Mouse (Mus musculus) urinary bladder, postnatal 36 days (tissue): Measurements from ENCODE around the gene A230050P20Rik.
"Not testable (repeated sequence)": the region's sequence is repeated elsewhere in the genome, so short reads cannot be mapped to it uniquely, and the experiment has no call there.

Source experiments
- DNase-seq, 2 experiments: peaks; one replicate each; pipeline ENCODE4 v3.0.0; 2022; ENCODE audit warnings: low spot score in 2 of 2, mixed read lengths in 1 of 2

The A230050P20Rik gene

GRCm38 (mm10) chr9:20868448-20869001, at the start of gene A230050P20Rik:
A230050P20Rik (plus strand) TSS chr9:20868642.
- DNase-seq, result peak in 1 of 2 experiments; percentile 35

DNA sequence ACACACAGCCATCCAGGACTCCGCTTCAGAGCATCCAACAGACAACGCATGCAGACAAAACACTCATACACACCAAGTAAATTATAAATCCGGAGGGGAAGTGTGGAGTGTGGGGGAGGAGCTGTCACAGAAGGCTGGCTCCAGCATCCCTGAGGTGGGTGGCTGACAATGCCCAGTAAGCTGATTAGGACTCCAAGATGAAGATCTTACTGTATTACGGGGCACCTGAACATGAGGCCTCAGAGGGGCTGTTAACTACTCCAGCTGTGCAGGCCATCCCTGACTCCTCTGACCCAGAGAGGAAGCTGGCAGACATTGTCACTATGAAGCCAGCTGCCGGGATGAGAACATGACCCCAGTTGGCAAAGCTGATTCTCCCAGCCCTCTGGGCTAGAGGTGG, 48.4 kb upstream of the A230050P20Rik start:
- DNase-seq, result no peak

GRCm38 (mm10) chr9:20822821-20823220, 45.6 kb upstream of the A230050P20Rik start:
- DNase-seq, result no peak

GRCm38 (mm10) chr9:20825781-20826180, 42.7 kb upstream of the A230050P20Rik start:
- DNase-seq, result peak in 1 of 2 experiments; percentile 36

- DNase-seq, result no peak
Measured at GRCm38 (mm10) chr9:20828127-20828526, 40.3 kb upstream of the A230050P20Rik start.

DNA sequence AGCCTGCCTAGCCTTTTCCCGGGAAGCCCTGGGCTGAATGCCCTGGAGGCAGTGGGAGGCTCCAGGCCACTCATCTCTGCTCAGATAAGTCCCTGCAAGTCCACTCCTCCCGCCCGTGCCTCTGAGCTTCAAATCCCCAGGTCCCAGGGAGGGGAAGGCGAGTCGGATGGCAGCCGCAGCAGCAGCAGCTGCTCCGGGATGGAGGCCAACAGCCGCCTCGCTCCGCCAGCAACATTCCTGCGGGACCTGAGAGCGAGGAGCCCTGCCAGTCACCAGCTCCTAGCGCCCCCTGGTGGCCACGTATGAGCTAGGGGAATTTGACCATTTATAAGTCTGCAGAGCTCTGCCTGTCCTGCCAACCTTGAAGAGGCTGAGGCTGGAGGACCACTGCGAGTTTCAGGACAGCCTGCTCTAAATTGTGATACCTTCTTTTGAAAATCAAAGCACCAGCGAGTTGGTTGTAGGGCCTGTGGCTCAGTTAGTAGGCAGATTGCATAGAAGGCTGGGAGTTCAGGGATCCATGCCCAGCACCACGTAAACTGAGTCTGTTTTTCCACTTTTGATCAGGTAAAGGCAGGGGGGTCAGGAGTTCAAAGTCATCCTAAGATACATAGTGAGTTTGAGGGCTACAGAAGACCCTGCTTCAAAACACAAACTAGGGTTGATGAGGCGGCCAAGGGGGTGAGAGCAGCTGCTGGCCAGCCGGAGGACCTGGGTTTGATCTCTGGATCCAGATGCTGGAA, 37.4 kb upstream of the A230050P20Rik start:
- DNase-seq, result peak; percentile 90 to 95

GRCm38 (mm10) chr9:20834881-20835280, 33.6 kb upstream of the A230050P20Rik start:
- no peak for DNase-seq

GRCm38 (mm10) chr9:20835431-20835954, 32.9 kb upstream of the A230050P20Rik start:
- DNase-seq, result not testable (repeated sequence)

DNA sequence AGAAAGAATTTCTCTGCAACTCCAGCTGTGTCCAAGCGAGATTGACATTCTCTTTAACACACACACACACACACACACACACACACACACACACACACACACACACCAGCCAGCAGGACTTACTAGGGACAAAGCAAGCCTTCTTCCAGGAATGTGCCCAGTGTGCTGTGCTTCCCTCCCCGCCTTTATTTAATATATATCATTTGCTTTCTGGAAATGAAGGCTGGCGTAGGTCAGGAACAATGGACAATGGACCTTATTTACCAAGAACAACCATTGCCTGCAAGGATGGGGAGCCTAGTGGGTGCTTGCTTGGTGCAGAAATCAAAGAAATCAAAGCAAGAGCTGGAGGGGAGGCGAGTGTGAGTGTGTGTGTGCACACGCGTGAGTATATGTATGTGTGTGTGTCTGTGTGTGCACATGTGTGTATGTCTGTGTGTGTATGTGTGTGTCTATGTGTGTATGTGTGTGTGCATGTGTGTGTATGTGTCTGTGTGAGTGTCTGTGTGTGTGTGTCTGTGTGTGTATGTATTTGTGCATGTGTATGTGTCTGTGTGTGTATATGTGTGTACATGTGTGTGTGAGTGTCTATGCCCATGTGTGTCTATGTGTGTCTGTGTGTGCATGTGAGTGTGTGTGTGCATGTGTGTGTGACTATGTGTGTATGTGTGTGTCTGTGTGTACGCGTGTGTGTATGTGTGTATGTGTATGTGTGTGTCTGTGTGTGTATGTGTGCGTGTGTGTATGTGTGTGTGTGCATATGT, 31.1 kb upstream of the A230050P20Rik start:
- no peak for DNase-seq

DNA sequence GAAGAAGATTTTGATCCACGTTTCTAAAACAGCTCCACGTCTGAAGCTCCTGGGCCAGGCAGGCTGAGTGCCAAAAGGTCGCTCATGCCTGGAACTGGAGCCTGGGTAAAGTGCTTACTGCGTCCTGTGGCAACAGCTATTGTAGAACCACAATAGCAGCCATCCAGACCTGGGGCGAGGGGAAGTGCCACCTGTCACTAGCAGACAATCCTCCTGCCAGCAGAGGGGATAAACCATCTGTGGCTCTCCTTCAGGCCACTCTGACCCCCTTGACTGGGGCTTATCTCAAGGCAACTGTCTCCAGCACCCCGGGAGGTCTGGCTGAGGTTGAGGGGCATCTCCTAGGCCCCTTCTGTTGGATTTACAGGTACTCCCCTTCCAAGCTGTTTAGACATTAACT, 29.5 kb upstream of the A230050P20Rik start:
- no peak for DNase-seq

DNA sequence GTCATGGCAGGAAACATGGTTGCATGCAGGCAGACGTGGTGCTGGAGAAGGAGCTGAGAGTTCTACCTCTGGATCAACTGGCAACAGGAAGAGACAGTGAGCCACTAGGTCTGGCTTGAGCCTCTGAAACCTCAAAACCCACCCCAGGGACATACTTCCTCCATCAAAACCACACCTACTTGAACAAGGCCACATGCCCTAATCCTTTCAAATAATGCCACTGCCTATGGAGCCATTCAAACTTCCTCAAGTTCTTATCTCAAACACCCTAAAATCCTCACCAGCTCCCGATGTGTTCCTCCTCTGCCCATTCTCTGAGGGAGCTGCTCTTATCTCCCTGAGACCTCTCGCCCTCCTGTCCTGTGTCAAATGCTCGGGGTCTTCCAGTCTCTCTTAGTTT, 26.2 kb upstream of the A230050P20Rik start:
- DNase-seq, result no peak

- DNase-seq, result no peak
Measured at GRCm38 (mm10) chr9:20842670-20843069, 25.8 kb upstream of the A230050P20Rik start.

DNA sequence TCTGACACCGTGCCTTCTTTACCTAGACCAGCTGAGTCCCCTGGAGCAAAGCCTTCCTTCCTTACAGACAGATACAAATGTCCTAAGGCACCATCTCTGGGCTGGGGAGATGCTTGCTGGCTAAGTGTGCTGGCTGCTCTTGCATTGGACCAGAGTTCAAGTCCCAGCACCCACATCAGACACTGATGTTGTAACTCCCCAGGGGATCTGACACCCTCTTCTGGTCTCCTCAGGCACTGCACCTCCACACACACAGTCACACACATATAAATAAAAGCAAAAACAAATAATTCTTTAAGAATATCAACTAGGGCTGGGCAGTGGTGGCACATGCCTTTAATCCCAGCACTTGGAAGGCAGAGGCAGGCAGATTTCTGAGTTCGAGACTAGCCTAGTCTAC, 18.3 kb upstream of the A230050P20Rik start:
- DNase-seq, result no peak

DNA sequence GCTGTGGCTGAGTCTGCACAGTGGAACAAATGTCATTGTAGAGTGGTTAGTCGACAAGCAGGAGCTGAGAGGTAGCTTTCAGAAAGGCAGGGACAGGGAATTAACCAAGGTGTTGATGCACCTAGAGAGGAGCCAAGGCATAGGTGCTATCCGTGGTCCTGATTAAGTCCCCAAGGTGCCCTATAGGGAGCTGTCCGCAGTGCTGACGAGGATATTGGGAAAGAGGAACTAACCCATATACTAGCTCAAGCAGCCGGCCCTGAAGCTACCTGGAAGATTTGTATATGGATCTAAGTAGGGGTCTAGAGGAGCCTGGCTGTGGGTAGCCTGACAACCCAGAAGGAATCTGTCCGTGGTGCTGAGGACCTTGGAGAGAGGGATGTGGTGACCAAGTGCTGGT, 11.3 kb upstream of the A230050P20Rik start:
- DNase-seq, result peak in 1 of 2 experiments; percentile 49

DNA sequence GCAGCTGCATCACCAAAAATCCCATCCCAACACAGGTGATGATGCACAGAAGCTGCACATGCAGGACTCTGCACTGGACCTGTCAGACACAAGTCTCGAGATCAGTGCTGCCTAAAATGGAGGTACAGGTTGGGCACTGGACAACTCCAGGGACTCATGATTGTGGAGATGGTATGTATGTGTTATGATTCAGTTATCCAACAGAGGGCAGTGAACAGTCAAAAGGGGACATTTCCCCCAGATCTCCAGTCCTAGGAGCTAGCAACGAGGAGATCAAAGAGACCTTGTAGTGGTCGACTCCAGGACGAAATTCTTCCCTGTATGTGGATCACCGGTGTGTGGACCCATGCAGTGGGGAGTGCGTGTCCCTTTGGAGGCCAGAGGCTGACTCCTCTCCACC, 8.5 kb upstream of the A230050P20Rik start:
- no peak for DNase-seq

GRCm38 (mm10) chr9:20861821-20862220, 6.6 kb upstream of the A230050P20Rik start:
- no peak for DNase-seq

DNA sequence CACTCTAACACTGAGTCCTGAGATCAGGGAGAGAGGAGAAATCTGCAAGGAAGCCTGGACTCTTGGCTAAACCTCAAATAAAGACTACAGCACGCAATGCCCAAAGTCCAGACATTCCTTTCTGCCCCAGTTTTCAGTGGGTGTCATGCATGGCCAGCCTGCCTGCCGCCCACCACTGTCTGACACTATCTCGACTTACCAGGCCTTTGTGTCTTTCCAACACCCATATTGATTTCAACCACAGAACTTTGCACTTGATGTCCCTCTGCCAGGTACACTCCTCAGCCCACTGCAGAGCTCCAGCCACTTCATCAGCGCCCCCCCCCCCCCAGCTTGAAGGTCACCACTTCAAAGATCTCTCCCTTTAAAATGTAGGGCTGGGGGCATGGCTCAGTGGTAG, 6.2 kb upstream of the A230050P20Rik start:
- DNase-seq, result no peak

GRCm38 (mm10) chr9:20866879-20867278, 1.6 kb upstream of the A230050P20Rik start:
- no peak for DNase-seq

- DNase-seq, result no peak
Measured at GRCm38 (mm10) chr9:20869246-20869645, 804 bp downstream of the A230050P20Rik start.

GRCm38 (mm10) chr9:20870211-20871173, 2.0 kb downstream of the A230050P20Rik start:
- no peak for DNase-seq

DNA sequence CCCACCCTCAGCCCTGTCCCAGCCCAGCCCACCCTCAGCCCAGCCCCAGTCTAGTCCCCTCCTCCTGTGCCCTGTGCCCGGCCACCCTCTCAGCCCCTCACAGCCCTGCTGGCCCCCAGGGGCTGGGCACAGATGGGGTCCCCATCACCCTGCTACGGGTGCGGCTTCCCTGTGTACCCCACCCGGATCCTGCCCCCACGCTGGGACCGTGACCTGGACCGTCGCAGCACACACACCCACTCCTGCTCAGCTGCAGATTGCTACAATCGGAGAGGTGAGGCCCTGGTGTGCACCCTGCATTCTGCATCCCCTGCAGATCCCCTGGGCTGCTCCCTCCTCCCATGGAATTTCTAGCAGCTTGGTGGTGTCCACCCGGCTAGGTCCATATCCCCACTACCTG, 4.5 kb downstream of the A230050P20Rik start:
- DNase-seq, result no peak
